Mouse (Mus musculus) erythroblast, embryonic 14.5 days (primary cell): ENCODE data around the gene Tank. TPM values are rescaled to one million over a fixed set of nuclear protein-coding genes. Genes with fewer than 3 reads are reported as not detected.

Source experiments
- H3K27me3 ChIP-seq: 2 replicates; pipeline ENCODE4 v1.6.1; 2012; ENCODE audit warnings: inconsistent platforms; ENCODE audit not compliant: control insufficient read depth
- H3K36me3 ChIP-seq: 2 replicates; pipeline ENCODE4 v1.6.1; 2012; ENCODE audit warnings: mild to moderate bottlenecking, inconsistent platforms; ENCODE audit not compliant: control insufficient read depth
- H3K4me1 ChIP-seq: 2 replicates; pipeline ENCODE4 v1.6.1; 2012; ENCODE audit warnings: inconsistent platforms; ENCODE audit not compliant: control insufficient read depth
- H3K4me3 ChIP-seq: replicated peaks from 2 replicates; pipeline ENCODE3; 2012; ENCODE audit warnings: moderate library complexity, mild to moderate bottlenecking, inconsistent platforms
- H3K9me3 ChIP-seq: 2 replicates; pipeline ENCODE4 v1.6.1; 2012; ENCODE audit warnings: low read length, inconsistent platforms, mixed read lengths; ENCODE audit not compliant: control insufficient read depth
- GATA1 ChIP-seq: IDR thresholded peaks from 2 replicates; pipeline ENCODE4 v1.6.1; 2012; ENCODE audit warnings: low read length, inconsistent platforms, mixed read lengths
- TAL1 ChIP-seq: IDR thresholded peaks from 3 replicates; pipeline ENCODE4 v1.6.1; 2012; ENCODE audit warnings: low read length, inconsistent platforms, mixed read lengths
- polyA plus RNA-seq: library from polyadenylated mRNA; stranded (reverse); fragments of >175 nt; gene quantifications from 2 replicates; pipeline ENCODE4 v1.2.3, GENCODE M21; 2012

Tank gene
- polyA plus RNA-seq, 1 experiment: 0.81 TPM

- TF ChIP-seq TAL1: no peak
- no peak for TF ChIP-seq GATA1
- peaks cover 20% of the 10 kb centered on the region for H3K4me1 ChIP-seq
- H3K4me3 ChIP-seq: no peak overlapping the region
- peaks cover 38% of the 10 kb centered on the region for H3K27me3 ChIP-seq
- H3K36me3 ChIP-seq: peaks cover 7% of the 10 kb centered on the region
- no peaks in the 10 kb centered on the region; the same call in 1 of the 2 replicates for H3K9me3 ChIP-seq
Observed at GRCm38 (mm10) chr2:61659254-61659653, 80.9 kb downstream of the Tank start.

DNA sequence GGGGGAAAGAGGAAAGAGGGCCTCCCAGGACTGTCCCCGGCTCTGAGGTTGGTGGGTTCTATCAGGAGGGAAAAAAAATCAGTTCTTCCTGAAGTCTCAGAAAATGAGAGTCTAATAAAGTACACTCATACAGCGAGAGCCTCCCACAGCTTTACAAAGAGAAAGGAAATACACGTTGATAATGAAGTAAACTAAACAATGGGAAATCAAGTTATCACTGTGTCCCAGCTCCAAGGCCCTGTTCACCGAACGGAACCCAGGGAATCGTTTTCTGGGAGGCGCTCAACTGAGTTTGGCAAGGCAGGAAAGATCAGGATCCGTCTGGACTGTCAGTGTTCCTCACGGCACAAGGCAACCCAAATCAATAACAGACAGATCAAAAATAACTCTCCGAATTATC lies 84.4 kb downstream of the Tank start:
- Histone ChIP-seq H3K36me3 (no peaks in the 10 kb centered on the region), H3K4me1 (no peaks in the 10 kb centered on the region), H3K4me3 (no peak overlapping the region), H3K9me3 (no peaks in the 10 kb centered on the region), H3K27me3 (peaks cover 10% of the 10 kb centered on the region)
- TF ChIP-seq GATA1 (no peak), TAL1 (no peak)

- no peak overlapping the region for H3K4me3 ChIP-seq
- H3K9me3 ChIP-seq: no peaks in the 10 kb centered on the region
- no peaks in the 10 kb centered on the region for H3K36me3 ChIP-seq
- TF ChIP-seq TAL1 (no peak), GATA1 (no peak)
- H3K4me1 ChIP-seq: no peaks in the 10 kb centered on the region
- H3K27me3 ChIP-seq: peaks cover 2% of the 10 kb centered on the region; the same call in 1 of the 2 replicates
Observed at GRCm38 (mm10) chr2:61663573-61664241, 85.3 kb downstream of the Tank start.

DNA sequence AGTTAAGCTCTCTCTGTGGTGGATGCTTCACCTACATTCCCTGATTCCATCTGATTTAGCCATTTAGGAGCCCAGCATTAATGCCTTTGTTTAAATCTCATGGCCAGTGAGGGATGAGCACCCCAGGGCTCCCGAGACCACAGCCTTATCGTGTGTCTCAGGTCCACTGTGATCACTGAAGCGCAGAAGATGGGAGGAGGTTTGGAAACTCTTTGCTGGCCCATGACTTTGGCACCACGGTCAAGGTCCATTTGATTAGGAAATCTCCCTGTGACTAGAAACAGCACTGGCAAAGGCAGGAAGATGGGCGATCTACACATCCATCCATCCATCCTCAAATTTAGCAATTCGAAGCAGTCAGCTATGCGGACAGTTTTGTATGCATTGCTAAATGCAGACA lies 89.0 kb downstream of the Tank start:
- TF ChIP-seq GATA1 (no peak), TAL1 (no peak)
- Histone ChIP-seq H3K4me3 (no peak overlapping the region), H3K9me3 (no peaks in the 10 kb centered on the region), H3K4me1 (no peaks in the 10 kb centered on the region), H3K36me3 (no peaks in the 10 kb centered on the region), H3K27me3 (peaks cover 2% of the 10 kb centered on the region; the same call in 1 of the 2 replicates)

GRCm38 (mm10) chr2:61668260-61668659 lies 89.9 kb downstream of the Tank start:
- H3K36me3 ChIP-seq: no peaks in the 10 kb centered on the region
- TF ChIP-seq TAL1: no peak
- no peak for TF ChIP-seq GATA1
- peaks cover 2% of the 10 kb centered on the region; the same call in 1 of the 2 replicates for H3K27me3 ChIP-seq
- H3K9me3 ChIP-seq: no peaks in the 10 kb centered on the region
- no peaks in the 10 kb centered on the region for H3K4me1 ChIP-seq
- no peak overlapping the region for H3K4me3 ChIP-seq

DNA sequence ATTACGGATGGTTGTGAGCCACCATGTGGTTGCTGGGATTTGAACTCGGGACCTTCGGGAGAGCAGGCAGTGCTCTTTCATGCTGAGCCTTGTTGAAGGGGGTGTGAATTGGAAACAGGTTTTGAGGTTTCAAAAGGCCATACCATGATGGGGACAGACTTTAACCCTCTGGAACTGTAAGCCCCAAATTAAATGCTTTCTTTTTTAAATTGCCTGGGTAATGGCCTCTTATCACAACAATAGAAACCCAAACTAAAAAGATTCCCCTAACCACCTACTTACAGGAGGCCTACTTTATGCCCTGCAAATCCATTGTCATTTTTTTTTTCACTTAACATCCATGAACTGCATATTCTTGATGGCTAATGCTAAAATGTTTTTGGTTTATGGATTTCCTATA lies 96.2 kb downstream of the Tank start:
- no peaks in the 10 kb centered on the region for H3K36me3 ChIP-seq
- no peak for TF ChIP-seq TAL1
- no peak for TF ChIP-seq GATA1
- no peaks in the 10 kb centered on the region for H3K4me1 ChIP-seq
- H3K27me3 ChIP-seq: peaks cover 7% of the 10 kb centered on the region; the same call in 1 of the 2 replicates
- no peak overlapping the region for H3K4me3 ChIP-seq
- no peaks in the 10 kb centered on the region for H3K9me3 ChIP-seq

- H3K36me3 ChIP-seq: no peaks in the 10 kb centered on the region
- no peaks in the 10 kb centered on the region for H3K4me1 ChIP-seq
- H3K4me3 ChIP-seq: no peak overlapping the region
- H3K27me3 ChIP-seq: peaks cover 3% of the 10 kb centered on the region; the same call in 1 of the 2 replicates
- TF ChIP-seq TAL1: no peak
- TF ChIP-seq GATA1: no peak
- H3K9me3 ChIP-seq: no peaks in the 10 kb centered on the region
Observed at GRCm38 (mm10) chr2:61681572-61681971, 103.2 kb downstream of the Tank start.

GRCm38 (mm10) chr2:61686533-61686932 lies 108.1 kb downstream of the Tank start:
- H3K36me3 ChIP-seq: no peaks in the 10 kb centered on the region
- no peaks in the 10 kb centered on the region for H3K27me3 ChIP-seq
- no peaks in the 10 kb centered on the region for H3K9me3 ChIP-seq
- no peaks in the 10 kb centered on the region for H3K4me1 ChIP-seq
- TF ChIP-seq TAL1: no peak
- H3K4me3 ChIP-seq: no peak overlapping the region

DNA sequence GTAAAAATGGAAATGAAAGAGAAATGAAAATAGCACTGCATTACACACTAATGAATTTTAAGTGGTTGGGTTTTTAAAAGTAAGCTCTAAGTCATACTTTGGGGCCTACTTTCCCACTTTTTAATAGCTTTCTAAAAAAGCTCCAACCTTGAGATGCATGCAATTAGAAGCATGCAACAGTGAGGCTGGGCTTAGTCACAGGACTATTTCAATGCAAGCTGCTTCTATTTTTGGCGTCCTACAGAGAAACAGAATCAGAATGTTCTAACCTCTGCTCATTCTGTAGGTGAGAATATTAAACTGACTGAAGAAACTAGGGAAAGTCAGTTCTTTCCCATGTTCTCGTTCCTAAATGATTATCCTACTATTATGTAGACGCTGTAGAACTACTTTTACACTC lies 110.7 kb downstream of the Tank start:
- Histone ChIP-seq H3K27me3 (no peaks in the 10 kb centered on the region), H3K9me3 (no peaks in the 10 kb centered on the region), H3K4me1 (no peaks in the 10 kb centered on the region), H3K36me3 (no peaks in the 10 kb centered on the region), H3K4me3 (no peak overlapping the region)
- TF ChIP-seq TAL1 (no peak), GATA1 (no peak)

Other genes with a start within 250 kb of the Tank start
- 0.59 and 0.92 TPM in 2 replicates for gene Psmd14, start 133.1 kb downstream of the Tank start, polyA plus RNA-seq
- 0.04 TPM in 1 of 2 replicates, not detected in the other for gene Tbr1, start 224.3 kb downstream of the Tank start, polyA plus RNA-seq